9 mouse cellular contexts compared by ENCODE assay signal in genomic region chr6:28981585-28981948, GRCm38 (mm10).
DNase-seq lines count a peak whose midpoint lies in the region; ATAC-seq and TF ChIP-seq lines count a peak whose summit lies in the region.
"Had no signal": no experiment of that assay in that cellular context is flagged by ENCODE, and none has a peak within 500 bp of the region (broad histone marks: within the 10 kb centered on the region; RNA-seq: fewer than 3 reads in every experiment).

No protein-coding gene starts in this region.

- H3K4me2 ChIP-seq in heart, embryonic 13.5 days, result peak overlapping the region; percentile 96
- peak overlapping the region; percentile 97 for H3K4me2 ChIP-seq in hindbrain, embryonic 16.5 days (ENCODE audit: low read length)
- H3K4me2 ChIP-seq in midbrain, embryonic 15.5 days, result peak overlapping the region; percentile 80

- no peaks in the 10 kb centered on the region for H3K36me3 ChIP-seq in heart, embryonic 13.5 days
- no peaks in the 10 kb centered on the region for H3K36me3 ChIP-seq in hindbrain, embryonic 16.5 days (ENCODE audit: control insufficient read depth, insufficient read depth, low read length)
- H3K36me3 ChIP-seq in midbrain, embryonic 15.5 days (replicated peaks), result no peaks in the 10 kb centered on the region

- peaks cover 77% of the 10 kb centered on the region for H3K27me3 ChIP-seq in heart, embryonic 13.5 days (replicated peaks)
- no peaks in the 10 kb centered on the region for H3K27me3 ChIP-seq in hindbrain, embryonic 16.5 days (replicated peaks; ENCODE audit: control insufficient read depth, insufficient read depth, low read length)
- peaks cover 11% of the 10 kb centered on the region for H3K27me3 ChIP-seq in midbrain, embryonic 15.5 days (replicated peaks)

- TF ChIP-seq CTCF in cortical plate, adult 2 months (IDR thresholded peaks at IDR 0.05; ENCODE audit: extremely low read depth, insufficient read depth, low read length), result no peak

- H3K27ac ChIP-seq in heart, embryonic 13.5 days (replicated peaks), result no peak overlapping the region
- H3K27ac ChIP-seq in cortical plate, adult 2 months (ENCODE audit: insufficient read depth, low read length), result peak overlapping the region; percentile 44; the same call in 1 of the 2 replicates
- peak overlapping the region; percentile 79 for H3K27ac ChIP-seq in hindbrain, embryonic 16.5 days (ENCODE audit: low read depth, low read length)
- H3K27ac ChIP-seq in midbrain, embryonic 15.5 days, result no peak overlapping the region

- no peak for ATAC-seq in heart, embryonic 13.5 days (ENCODE audit: extremely low read depth, insufficient number of reproducible peaks, low FRiP score, low TSS enrichment)
- ATAC-seq in hindbrain, embryonic 16.5 days, result no peak
- peak; percentile 53; the same call in 1 of the 2 replicates for ATAC-seq in midbrain, embryonic 15.5 days (replicated peaks)
- ATAC-seq: CD4-positive, CD25-positive, alpha-beta regulatory T cell, adult 4 months had no signal

- no peak for TF ChIP-seq POLR2A in cortical plate, adult 2 months (IDR thresholded peaks at IDR 0.05; ENCODE audit: extremely low read depth, insufficient read depth, low read length)

- intact Hi-C loops in heart, postnatal 25 days (cut with DNase I), result no loop called here

- DNase-seq in heart, postnatal 25 days (ENCODE audit: low spot score), result no peak
- DNase-seq in urinary bladder, postnatal 4 days (ENCODE audit: low spot score in 2 of 2), result no peak
- no peak for DNase-seq in adrenal gland, adult 18-20 months (ENCODE audit: low spot score in 2 of 2)
- DNase-seq in spleen, postnatal 4 days (ENCODE audit: low spot score in 2 of 2), result no peak

- H3K4me3 ChIP-seq in heart, embryonic 13.5 days, result peak overlapping the region; percentile 61
- H3K4me3 ChIP-seq in cortical plate, adult 2 months (ENCODE audit: insufficient read depth, low read length), result peak overlapping the region; percentile 46
- H3K4me3 ChIP-seq in hindbrain, embryonic 16.5 days (ENCODE audit: low read length), result peak overlapping the region; percentile 58
- peak overlapping the region; percentile 49 for H3K4me3 ChIP-seq in midbrain, embryonic 15.5 days

- peak overlapping the region; percentile 58; the same call in 1 of the 2 replicates for H3K9ac ChIP-seq in heart, embryonic 13.5 days
- peak overlapping the region; percentile 84 for H3K9ac ChIP-seq in hindbrain, embryonic 16.5 days (ENCODE audit: low read depth, low read length)
- peak overlapping the region; percentile 54 for H3K9ac ChIP-seq in midbrain, embryonic 15.5 days

- 5% methylated on average over 18 of the region's 18 CpGs for WGBS in heart, embryonic 13.5 days
- 7% methylated on average over 17 of the region's 18 CpGs for WGBS in hindbrain, embryonic 16.5 days
- WGBS in midbrain, embryonic 15.5 days, result 5% methylated on average over 18 of the region's 18 CpGs

- peaks cover 14% of the 10 kb centered on the region for H3K4me1 ChIP-seq in heart, embryonic 13.5 days
- peaks cover 4% of the 10 kb centered on the region; the same call in 1 of the 2 replicates for H3K4me1 ChIP-seq in cortical plate, adult 2 months (ENCODE audit: control insufficient read depth, insufficient read depth, low read length)
- H3K4me1 ChIP-seq in hindbrain, embryonic 16.5 days (ENCODE audit: control insufficient read depth, insufficient read depth, low read depth, low read length), result peaks cover 12% of the 10 kb centered on the region
- peaks cover 14% of the 10 kb centered on the region for H3K4me1 ChIP-seq in midbrain, embryonic 15.5 days

- no peaks in the 10 kb centered on the region for H3K9me3 ChIP-seq in heart, embryonic 13.5 days
- H3K9me3 ChIP-seq in hindbrain, embryonic 16.5 days (ENCODE audit: control insufficient read depth, low read length), result no peaks in the 10 kb centered on the region
- no peaks in the 10 kb centered on the region for H3K9me3 ChIP-seq in midbrain, embryonic 15.5 days

Comparison
In these comparisons a context has a peak if more than half of its experiments do, and no peak if none do; other contexts are left out.
1. H3K27ac ChIP-seq: peak in cortical plate, adult 2 months (single experiment) and hindbrain, embryonic 16.5 days (single experiment); none in heart, embryonic 13.5 days (single experiment) and midbrain, embryonic 15.5 days (single experiment).
2. Peak in every context shown above with its lines, with median percentiles within 50 percentile points of each other: H3K4me2 ChIP-seq, H3K4me3 ChIP-seq and H3K9ac ChIP-seq.